8 mouse cellular contexts compared by ENCODE assay signal in genomic region chr12:112999569-113000293, GRCm38 (mm10). TPM values are rescaled to one million over a fixed set of nuclear protein-coding genes. Genes with fewer than 3 reads are reported as not detected.
DNase-seq lines count a peak whose midpoint lies in the region; ATAC-seq and TF ChIP-seq lines count a peak whose summit lies in the region.

No protein-coding gene starts in this region.

- no peak for TF ChIP-seq POLR2A in myocyte (IDR thresholded peaks at IDR 0.05; ENCODE audit: insufficient read length, low read depth)

- no peak for TF ChIP-seq CTCF in C2C12 (IDR thresholded peaks at IDR 0.05; ENCODE audit: control insufficient read depth, insufficient read depth, insufficient read length)

- H3ac ChIP-seq in C2C12 (ENCODE audit: control insufficient read depth, insufficient read length, low read depth) (peak overlapping the region; percentile 79), myocyte (ENCODE audit: control insufficient read depth, insufficient read length) (peak overlapping the region; percentile 74)

- peaks cover 55% of the 10 kb centered on the region for H3K79me2 ChIP-seq in C2C12 (ENCODE audit: control insufficient read depth, insufficient read depth)
- H3K79me2 ChIP-seq in myocyte (ENCODE audit: control insufficient read depth, insufficient read depth), result peaks cover 53% of the 10 kb centered on the region

- peaks cover 49% of the 10 kb centered on the region for H3K79me3 ChIP-seq in C2C12 (ENCODE audit: low read depth)

- H3K9me3 ChIP-seq in heart, embryonic 11.5 days (replicated peaks; ENCODE audit: control insufficient read depth, low read length), result no peaks in the 10 kb centered on the region
- no peaks in the 10 kb centered on the region for H3K9me3 ChIP-seq in embryonic facial prominence, embryonic 13.5 days
- H3K9me3 ChIP-seq in intestine, embryonic 16.5 days (ENCODE audit: control insufficient read depth, low read length), result no peaks in the 10 kb centered on the region

- peak overlapping the region; percentile 95 for H3K27ac ChIP-seq in heart, embryonic 11.5 days (ENCODE audit: low read depth, low read length)
- H3K27ac ChIP-seq in embryonic facial prominence, embryonic 13.5 days, result peak overlapping the region; percentile 95
- peak overlapping the region; percentile 98 for H3K27ac ChIP-seq in intestine, embryonic 16.5 days (ENCODE audit: low read length)

- peaks cover 17% of the 10 kb centered on the region for H3K4me1 ChIP-seq in heart, embryonic 11.5 days (ENCODE audit: control insufficient read depth, insufficient read depth, low read length)
- peaks cover 21% of the 10 kb centered on the region for H3K4me1 ChIP-seq in embryonic facial prominence, embryonic 13.5 days
- H3K4me1 ChIP-seq in intestine, embryonic 16.5 days (ENCODE audit: control insufficient read depth, insufficient read depth, low read length), result peaks cover 15% of the 10 kb centered on the region

- no peaks in the 10 kb centered on the region for H3K27me3 ChIP-seq in heart, embryonic 11.5 days (ENCODE audit: control insufficient read depth, insufficient read depth, low read length)
- no peaks in the 10 kb centered on the region for H3K27me3 ChIP-seq in C2C12 (ENCODE audit: control insufficient read depth, insufficient read depth, insufficient read length)
- no peaks in the 10 kb centered on the region for H3K27me3 ChIP-seq in embryonic facial prominence, embryonic 13.5 days
- H3K27me3 ChIP-seq in intestine, embryonic 16.5 days (replicated peaks; ENCODE audit: control insufficient read depth, insufficient read depth, low read length), result no peaks in the 10 kb centered on the region
- no peaks in the 10 kb centered on the region for H3K27me3 ChIP-seq in myocyte (ENCODE audit: control insufficient read depth, insufficient read depth, insufficient read length)

- peak overlapping the region; percentile 91 for H3K9ac ChIP-seq in heart, embryonic 11.5 days (ENCODE audit: low read depth, low read length)
- peak overlapping the region; percentile 97 for H3K9ac ChIP-seq in embryonic facial prominence, embryonic 13.5 days
- peak overlapping the region; percentile 96 for H3K9ac ChIP-seq in intestine, embryonic 16.5 days (ENCODE audit: low read depth, low read length)

- peak overlapping the region; percentile 74 for H3K4me2 ChIP-seq in heart, embryonic 11.5 days
- peak overlapping the region; percentile 82 for H3K4me2 ChIP-seq in embryonic facial prominence, embryonic 13.5 days
- peak overlapping the region; percentile 70 for H3K4me2 ChIP-seq in intestine, embryonic 16.5 days (ENCODE audit: low read depth, low read length)
- H3K4me2 ChIP-seq in myocyte (ENCODE audit: low read depth), result peak overlapping the region; percentile 82

- peak; percentile 9 for ATAC-seq in heart, embryonic 11.5 days (replicated peaks; ENCODE audit: insufficient number of reproducible peaks, low FRiP score, low TSS enrichment)
- no peak for ATAC-seq in embryonic facial prominence, embryonic 13.5 days (ENCODE audit: insufficient number of reproducible peaks, insufficient read depth, low FRiP score, low TSS enrichment, low read depth)
- no peak for ATAC-seq in intestine, embryonic 16.5 days
- ATAC-seq in activated CD4-positive, CD25-positive, alpha-beta regulatory T cell, adult 4 months, result no peak

- intact Hi-C loops in heart, postnatal 10 days (cut with DNase I), result no loop called here

- no peaks in the 10 kb centered on the region for H3K36me3 ChIP-seq in heart, embryonic 11.5 days (ENCODE audit: control insufficient read depth, insufficient read depth, low read length)
- H3K36me3 ChIP-seq in C2C12 (ENCODE audit: control insufficient read depth, insufficient read depth), result no peaks in the 10 kb centered on the region
- peaks cover 21% of the 10 kb centered on the region for H3K36me3 ChIP-seq in embryonic facial prominence, embryonic 13.5 days
- H3K36me3 ChIP-seq in intestine, embryonic 16.5 days (ENCODE audit: control insufficient read depth, insufficient read depth, low read length), result no peaks in the 10 kb centered on the region
- no peaks in the 10 kb centered on the region for H3K36me3 ChIP-seq in myocyte (ENCODE audit: control insufficient read depth, insufficient read depth)

- H3K4me3 ChIP-seq in heart, embryonic 11.5 days (ENCODE audit: low read depth, low read length), result peak overlapping the region; percentile 80
- peak overlapping the region; percentile 86 for H3K4me3 ChIP-seq in C2C12 (ENCODE audit: insufficient read depth, poor library complexity, severe bottlenecking)
- peak overlapping the region; percentile 92 for H3K4me3 ChIP-seq in embryonic facial prominence, embryonic 13.5 days
- peak overlapping the region; percentile 84 for H3K4me3 ChIP-seq in intestine, embryonic 16.5 days (ENCODE audit: low read length)
- peak overlapping the region; percentile 51 for H3K4me3 ChIP-seq in myocyte

- 1% methylated on average over 56 of the region's 56 CpGs for whole genome bisulfite sequencing in heart, embryonic 11.5 days (ENCODE audit: insufficient replicate concordance)
- WGBS in embryonic facial prominence, embryonic 13.5 days, result 2% methylated on average over 53 of the region's 56 CpGs
- under 1% methylated on average over 56 of the region's 56 CpGs for WGBS in intestine, embryonic 16.5 days

- no peak for DNase-seq in heart, postnatal 10 days
- DNase-seq in cerebellum, postnatal 10 days, result no peak

TF ChIP-seq in C2C12, 6 proteins besides CTCF, POLR2A, EP300 and RAD21:
- TF ChIP-seq FOSL1 (IDR thresholded peaks at IDR 0.05; ENCODE audit: insufficient read depth, low read length, poor library complexity, severe bottlenecking) (no peak), MYOD1 (IDR thresholded peaks at IDR 0.05; ENCODE audit: control insufficient read depth, insufficient read length, low read depth) (no peak), MYOG (IDR thresholded peaks at IDR 0.05; ENCODE audit: control insufficient read depth, extremely low read depth, insufficient read length) (no peak), USF1 (IDR thresholded peaks at IDR 0.05; ENCODE audit: low read depth) (no peak), CEBPB (IDR thresholded peaks at IDR 0.05; ENCODE audit: low read depth) (no peak), MAX (IDR thresholded peaks at IDR 0.05) (no peak)

TF ChIP-seq in myocyte, 11 proteins besides CTCF, POLR2A, EP300 and RAD21:
- TF ChIP-seq MYOD1 (IDR thresholded peaks at IDR 0.05; ENCODE audit: control insufficient read depth in 1 of 3, insufficient read length in 2 of 3, low read depth in 2 of 3) (no peak), MYOG (IDR thresholded peaks at IDR 0.05; ENCODE audit: control insufficient read depth in 1 of 3, insufficient read depth in 1 of 3, insufficient read length in 2 of 3, low read depth in 2 of 3) (no peak), MAX (IDR thresholded peaks at IDR 0.05; ENCODE audit: low read depth) (no peak), SRF (IDR thresholded peaks at IDR 0.05; ENCODE audit: control insufficient read depth, insufficient read length, low read depth) (no peak), TCF12 (IDR thresholded peaks at IDR 0.05; ENCODE audit: insufficient read depth, poor library complexity, severe bottlenecking) (no peak), E2F4 (IDR thresholded peaks at IDR 0.05; ENCODE audit: insufficient read depth) (no peak), USF1 (IDR thresholded peaks at IDR 0.05; ENCODE audit: low read depth) (no peak), CEBPB (IDR thresholded peaks at IDR 0.05; ENCODE audit: insufficient read depth, poor library complexity, severe bottlenecking) (no peak), TCF3 (IDR thresholded peaks at IDR 0.05; ENCODE audit: insufficient read length, low read depth) (no peak), POLR2AphosphoS2 (IDR thresholded peaks at IDR 0.05; ENCODE audit: insufficient read length, low read depth) (no peak), REST (IDR thresholded peaks at IDR 0.05; ENCODE audit: insufficient read depth, insufficient read length) (no peak)

RNA-seq across cellular contexts. Expression of gene Brf1, which starts 0.8 kb away (rescaled TPM):
- 33.7 and 39.5 TPM in 2 replicates for polyA plus RNA-seq in heart, embryonic 11.5 days (2014; fragmentation: Nextera tagmentation; extraction: Ambion mirVana)
- total RNA-seq in heart, postnatal 10 days (2021), result 10 to 100 TPM; 29.3 to 35.8 TPM
- 27.2 TPM for polyA plus RNA-seq in C2C12 (2012; fragmentation: generic; extraction: Trizol)
- 74.9 and 80.1 TPM in 2 replicates for polyA plus RNA-seq in embryonic facial prominence, embryonic 13.5 days (2015; fragmentation: Nextera tagmentation; extraction: Ambion mirVana)
- polyA plus RNA-seq in intestine, embryonic 16.5 days (2015; fragmentation: Nextera tagmentation; extraction: Ambion mirVana), result 36.5 and 41.6 TPM in 2 replicates
- 27.9 TPM for polyA plus RNA-seq in myocyte (2012; fragmentation: generic; extraction: Trizol)
- polyA plus RNA-seq in activated CD4-positive, CD25-positive, alpha-beta regulatory T cell, adult 4 months (2017; shearing (Covaris generic)), result 10 to 100 TPM; 24.7 to 25.0 TPM

RNA-seq across cellular contexts. Expression of gene Pacs2, which starts 14.6 kb away (rescaled TPM):
- 7.3 and 11.3 TPM in 2 replicates for polyA plus RNA-seq in heart, embryonic 11.5 days (2014; fragmentation: Nextera tagmentation; extraction: Ambion mirVana)
- total RNA-seq in heart, postnatal 10 days (2021), result 10 to 100 TPM; 29.3 to 30.4 TPM
- 48.8 TPM for polyA plus RNA-seq in C2C12 (2012; fragmentation: generic; extraction: Trizol)
- polyA plus RNA-seq in embryonic facial prominence, embryonic 13.5 days (2015; fragmentation: Nextera tagmentation; extraction: Ambion mirVana), result 13.3 and 14.2 TPM in 2 replicates
- polyA plus RNA-seq in intestine, embryonic 16.5 days (2015; fragmentation: Nextera tagmentation; extraction: Ambion mirVana), result 7.3 and 9.8 TPM in 2 replicates
- polyA plus RNA-seq in myocyte (2012; fragmentation: generic; extraction: Trizol), result 89.3 TPM
- 1 to 10 TPM; 5.4 to 6.6 TPM for polyA plus RNA-seq in activated CD4-positive, CD25-positive, alpha-beta regulatory T cell, adult 4 months (2017; shearing (Covaris generic))

RNA-seq across cellular contexts. Expression of gene Btbd6, which starts 23.4 kb away (rescaled TPM):
- polyA plus RNA-seq in heart, embryonic 11.5 days (2014; fragmentation: Nextera tagmentation; extraction: Ambion mirVana), result 18.9 and 22.5 TPM in 2 replicates
- 10 to 100 TPM; 22.9 to 24.5 TPM for total RNA-seq in heart, postnatal 10 days (2021)
- polyA plus RNA-seq in C2C12 (2012; fragmentation: generic; extraction: Trizol) (17.2 TPM), myocyte (2012; fragmentation: generic; extraction: Trizol) (16.3 TPM)
- 29.3 and 29.5 TPM in 2 replicates for polyA plus RNA-seq in embryonic facial prominence, embryonic 13.5 days (2015; fragmentation: Nextera tagmentation; extraction: Ambion mirVana)
- polyA plus RNA-seq in intestine, embryonic 16.5 days (2015; fragmentation: Nextera tagmentation; extraction: Ambion mirVana), result 20.2 and 20.9 TPM in 2 replicates
- polyA plus RNA-seq in activated CD4-positive, CD25-positive, alpha-beta regulatory T cell, adult 4 months (2017; shearing (Covaris generic)), result 1 to 10 TPM; 8.3 to 8.9 TPM

RNA-seq across cellular contexts. Expression of gene Nudt14, which starts 57.8 kb away (rescaled TPM):
- 44.2 and 50.7 TPM in 2 replicates for polyA plus RNA-seq in heart, embryonic 11.5 days (2014; fragmentation: Nextera tagmentation; extraction: Ambion mirVana)
- 10 to 100 TPM; 11.7 to 11.8 TPM for total RNA-seq in heart, postnatal 10 days (2021)
- polyA plus RNA-seq in C2C12 (2012; fragmentation: generic; extraction: Trizol) (77.7 TPM), myocyte (2012; fragmentation: generic; extraction: Trizol) (94.9 TPM)
- 83.4 and 103 TPM in 2 replicates for polyA plus RNA-seq in embryonic facial prominence, embryonic 13.5 days (2015; fragmentation: Nextera tagmentation; extraction: Ambion mirVana)
- 100 and 102 TPM in 2 replicates for polyA plus RNA-seq in intestine, embryonic 16.5 days (2015; fragmentation: Nextera tagmentation; extraction: Ambion mirVana)
- 10 to 100 TPM; 39.0 to 46.2 TPM for polyA plus RNA-seq in activated CD4-positive, CD25-positive, alpha-beta regulatory T cell, adult 4 months (2017; shearing (Covaris generic))
